8 mouse cellular contexts compared by ENCODE assay signal in the genomic region with DNA sequence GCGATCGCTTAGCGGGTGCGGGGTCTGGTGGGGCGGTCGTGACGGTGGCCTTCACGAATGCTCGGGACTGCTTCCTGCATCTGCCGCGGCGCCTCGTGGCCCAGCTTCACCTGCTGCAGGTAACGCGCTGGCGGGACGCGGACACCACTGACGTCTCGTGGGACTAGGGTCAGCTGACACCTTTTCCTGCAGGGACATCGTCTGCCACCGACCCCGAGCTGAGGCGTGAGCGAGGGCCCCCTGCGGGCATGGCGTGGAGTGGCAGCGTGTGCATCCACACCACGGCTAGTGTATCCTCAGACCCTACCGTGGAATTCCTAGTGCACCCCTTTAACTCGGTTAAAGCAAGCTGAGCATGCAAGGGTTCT. TPM values are rescaled to one million over a fixed set of nuclear protein-coding genes. Genes with fewer than 3 reads are reported as not detected.
DNase-seq lines count a peak whose midpoint lies in the region; ATAC-seq and TF ChIP-seq lines count a peak whose summit lies in the region.

Rbm48 (minus strand) TSS at position 187 of the 368 bp plus-strand sequence.

- no peaks in the 10 kb centered on the region for H3K27me3 ChIP-seq in embryonic facial prominence, embryonic 12.5 days
- H3K27me3 ChIP-seq in limb, embryonic 10.5 days (ENCODE audit: low read depth, poor library complexity, severe bottlenecking): no peaks in the 10 kb centered on the region
- no peaks in the 10 kb centered on the region for H3K27me3 ChIP-seq in midbrain, embryonic 12.5 days
- no peaks in the 10 kb centered on the region for H3K27me3 ChIP-seq in small intestine, adult 2 months (ENCODE audit: control insufficient read depth, insufficient read depth, low read length)

- peak within 1 kb of the TSS; percentile 83 for H3K4me3 ChIP-seq in embryonic facial prominence, embryonic 12.5 days
- H3K4me3 ChIP-seq in limb, embryonic 10.5 days: peak within 1 kb of the TSS; percentile 84
- peak within 1 kb of the TSS; percentile 73 for H3K4me3 ChIP-seq in midbrain, embryonic 12.5 days
- H3K4me3 ChIP-seq in small intestine, adult 2 months (ENCODE audit: low read depth, low read length): peak within 1 kb of the TSS; percentile 71

- peak within 1 kb of the TSS; percentile 76 for H3K4me2 ChIP-seq in embryonic facial prominence, embryonic 12.5 days (replicated peaks)
- H3K4me2 ChIP-seq in midbrain, embryonic 12.5 days (replicated peaks): peak within 1 kb of the TSS; percentile 79

- peak; percentile 35 for TF ChIP-seq CTCF in small intestine, adult 2 months (IDR thresholded peaks at IDR 0.05; ENCODE audit: extremely low read depth, insufficient read length, insufficient replicate concordance, low read depth, low read length)

- peak; percentile 65 for ATAC-seq in embryonic facial prominence, embryonic 12.5 days (ENCODE audit: insufficient number of reproducible peaks, insufficient read depth, low FRiP score, low TSS enrichment)
- peak; percentile 84 for ATAC-seq in midbrain, embryonic 12.5 days (ENCODE audit: low FRiP score, low read depth)

- peaks cover 8% of the 10 kb centered on the region; the same call in 1 of the 2 replicates for H3K36me3 ChIP-seq in embryonic facial prominence, embryonic 12.5 days
- peaks cover 15% of the 10 kb centered on the region for H3K36me3 ChIP-seq in limb, embryonic 10.5 days
- peaks cover 8% of the 10 kb centered on the region for H3K36me3 ChIP-seq in midbrain, embryonic 12.5 days
- 0 out of 2 replicates have a peak, but pooled peaks cover 5% of the 10 kb centered on the region for H3K36me3 ChIP-seq in small intestine, adult 2 months (ENCODE audit: control insufficient read depth, insufficient read depth, low read length)

- peak within 1 kb of the TSS; percentile 69 for H3K9ac ChIP-seq in embryonic facial prominence, embryonic 12.5 days
- H3K9ac ChIP-seq in midbrain, embryonic 12.5 days (replicated peaks): peak within 1 kb of the TSS; percentile 65

- under 1% methylated on average over 31 of the region's 31 CpGs for WGBS in embryonic facial prominence, embryonic 12.5 days
- WGBS in limb, embryonic 10.5 days: under 1% methylated on average over 31 of the region's 31 CpGs
- WGBS in midbrain, embryonic 12.5 days: under 1% methylated on average over 31 of the region's 31 CpGs
- under 1% methylated on average over 31 of the region's 31 CpGs for WGBS in small intestine, adult 2 months

- no peak for TF ChIP-seq POLR2A in small intestine, adult 2 months (IDR thresholded peaks at IDR 0.05; ENCODE audit: low read depth, low read length)

- peak; percentile 75 for DNase-seq in 3T3-L1 (ENCODE audit: low read depth, low spot score)
- peak; percentile 86 to 90 for DNase-seq in adrenal gland, postnatal 36 days
- peak; percentile 98 for DNase-seq in heart, adult 11 months
- DNase-seq in kidney, adult 18-20 months: peak; percentile 86
- peak; percentile 85 for DNase-seq in limb, embryonic 10.5 days (ENCODE audit: low spot score)

- peaks cover 11% of the 10 kb centered on the region for H3K4me1 ChIP-seq in embryonic facial prominence, embryonic 12.5 days
- peaks cover 15% of the 10 kb centered on the region for H3K4me1 ChIP-seq in limb, embryonic 10.5 days
- peaks cover 15% of the 10 kb centered on the region for H3K4me1 ChIP-seq in midbrain, embryonic 12.5 days
- no peaks in the 10 kb centered on the region for H3K4me1 ChIP-seq in small intestine, adult 2 months (ENCODE audit: control insufficient read depth, insufficient read depth, insufficient read length, low read length)

- H3K9me3 ChIP-seq in embryonic facial prominence, embryonic 12.5 days: no peaks in the 10 kb centered on the region
- H3K9me3 ChIP-seq in limb, embryonic 10.5 days (replicated peaks): no peaks in the 10 kb centered on the region
- H3K9me3 ChIP-seq in midbrain, embryonic 12.5 days: no peaks in the 10 kb centered on the region

- peak within 1 kb of the TSS; percentile 26; the same call in 1 of the 2 replicates for H3K27ac ChIP-seq in embryonic facial prominence, embryonic 12.5 days
- H3K27ac ChIP-seq in limb, embryonic 10.5 days: peak within 1 kb of the TSS; percentile 87
- H3K27ac ChIP-seq in midbrain, embryonic 12.5 days (replicated peaks): peak within 1 kb of the TSS; percentile 58
- H3K27ac ChIP-seq in small intestine, adult 2 months (ENCODE audit: insufficient read depth, low read depth, low read length): peak within 1 kb of the TSS; percentile 46

RNA-seq across cellular contexts. Expression of gene Rbm48, which starts in this region (rescaled TPM):
- total RNA-seq in adrenal gland, postnatal 36 days (2021): 1 to 10 TPM; 8.1 to 9.4 TPM
- polyA plus RNA-seq in embryonic facial prominence, embryonic 12.5 days (2016; fragmentation: Nextera tagmentation; extraction: Ambion mirVana): 14.6 and 18.0 TPM in 2 replicates
- 13.4 and 15.2 TPM in 2 replicates for polyA plus RNA-seq in limb, embryonic 10.5 days (2016; fragmentation: Nextera tagmentation; extraction: Ambion mirVana)
- 15.6 and 15.8 TPM in 2 replicates for polyA plus RNA-seq in midbrain, embryonic 12.5 days (2016; fragmentation: Nextera tagmentation; extraction: Ambion mirVana)
- polyA plus RNA-seq in small intestine, adult 2 months (2012; rRNA removed): 1.3 and 2.3 TPM in 2 replicates

Comparison
In these comparisons a context has a peak if more than half of its experiments do, and no peak if none do; other contexts are left out.
1. Peak in every context shown above with its lines: DNase-seq, ATAC-seq, H3K4me3 ChIP-seq and H3K27ac ChIP-seq.
2. H3K27ac ChIP-seq: peak in every context shown above with its lines; median percentile 87 in limb, embryonic 10.5 days; 58 in midbrain, embryonic 12.5 days; 46 in small intestine, adult 2 months; 26 in embryonic facial prominence, embryonic 12.5 days.